In genomic region chr16:38679431-38680021, GRCm38 (mm10) we compare ENCODE assay signal across 9 mouse cellular contexts. TPM values are rescaled to one million over a fixed set of nuclear protein-coding genes. Genes with fewer than 3 reads are reported as not detected.
DNase-seq lines count a peak whose midpoint lies in the region; ATAC-seq and TF ChIP-seq lines count a peak whose summit lies in the region.
"Had no signal": no experiment of that assay in that cellular context is flagged by ENCODE, and none has a peak within 500 bp of the region (broad histone marks: within the 10 kb centered on the region; RNA-seq: fewer than 3 reads in every experiment).

No protein-coding gene starts in this region.

- peaks cover 38% of the 10 kb centered on the region for H3K36me3 ChIP-seq in heart, adult 2 months (ENCODE audit: control insufficient read depth, insufficient read depth, low read length)
- no peaks in the 10 kb centered on the region for H3K36me3 ChIP-seq in embryonic facial prominence, embryonic 10.5 days (replicated peaks)
- H3K36me3 ChIP-seq in kidney, embryonic 16.5 days (ENCODE audit: insufficient read depth, low read length), result no peaks in the 10 kb centered on the region

- ATAC-seq in kidney, embryonic 16.5 days (ENCODE audit: low FRiP score, low TSS enrichment), result peak; percentile 60; the same call in 1 of the 2 replicates
- ATAC-seq in megakaryocyte, adult 5-6 weeks (ENCODE audit: poor library complexity, severe bottlenecking), result peak; percentile 68

- peak overlapping the region; percentile 38 for H3K4me2 ChIP-seq in kidney, embryonic 16.5 days (replicated peaks; ENCODE audit: low read depth, low read length)

- H3K9me3 ChIP-seq in embryonic facial prominence, embryonic 10.5 days, result no peaks in the 10 kb centered on the region
- no peaks in the 10 kb centered on the region for H3K9me3 ChIP-seq in kidney, embryonic 16.5 days (ENCODE audit: low read length)

- peaks cover 9% of the 10 kb centered on the region for H3K79me2 ChIP-seq in heart, adult 2 months (replicated peaks; ENCODE audit: control insufficient read depth, insufficient read depth, low read length)

- intact Hi-C loops in heart, adult 2 months (cut with DNase I), result loop anchor here (1.0 to 10.0 kb wide), 2 partner anchors 27 to 55 kb away; no protein-coding TSS in a partner anchor
- intact Hi-C loops in heart, postnatal 14 days (cut with DNase I), result loop anchor here (5.0 kb wide), 1 partner anchor 47 kb away; no protein-coding TSS in a partner anchor
- intact Hi-C loops in left cerebral cortex, postnatal 25 days (cut with DNase I), result no loop called here

- DNase-seq in heart, adult 2 months, result peak; percentile 51 to 57
- no peak for DNase-seq in heart, postnatal 14 days
- DNase-seq in embryonic facial prominence, embryonic 10.5 days (ENCODE audit: low spot score), result peak; percentile 44
- no peak for DNase-seq in left cerebral cortex, postnatal 25 days (ENCODE audit: low spot score in 2 of 2)
- DNase-seq in spleen, postnatal 4 days (ENCODE audit: low spot score in 2 of 2), result no peak
- DNase-seq in gastrocnemius, postnatal 4 days (ENCODE audit: low spot score in 2 of 2), result no peak

- H3K4me1 ChIP-seq in heart, adult 2 months (ENCODE audit: control insufficient read depth, insufficient read depth, low read length), result peaks cover 29% of the 10 kb centered on the region
- peaks cover 16% of the 10 kb centered on the region for H3K4me1 ChIP-seq in embryonic facial prominence, embryonic 10.5 days
- H3K4me1 ChIP-seq in kidney, embryonic 16.5 days (ENCODE audit: insufficient read depth, low read length), result peaks cover 12% of the 10 kb centered on the region

- H3K27ac ChIP-seq in heart, adult 2 months, result peak overlapping the region; percentile 62
- peak overlapping the region; percentile 24; the same call in 1 of the 2 replicates for H3K27ac ChIP-seq in embryonic facial prominence, embryonic 10.5 days (replicated peaks)
- H3K27ac ChIP-seq in kidney, embryonic 16.5 days (ENCODE audit: low read length), result peak overlapping the region; percentile 44

- no peaks in the 10 kb centered on the region for H3K27me3 ChIP-seq in heart, adult 2 months (ENCODE audit: control insufficient read depth, insufficient read depth, low read length)
- H3K27me3 ChIP-seq in embryonic facial prominence, embryonic 10.5 days (replicated peaks; ENCODE audit: low read depth, poor library complexity, severe bottlenecking), result no peaks in the 10 kb centered on the region
- no peaks in the 10 kb centered on the region for H3K27me3 ChIP-seq in kidney, embryonic 16.5 days (ENCODE audit: insufficient read depth, low read length)

- TF ChIP-seq CTCF in heart, adult 2 months (IDR thresholded peaks at IDR 0.05), result no peak

- peak overlapping the region; percentile 13; the same call in 1 of the 2 replicates for H3K4me3 ChIP-seq in heart, adult 2 months
- peak overlapping the region; percentile 18; the same call in 1 of the 2 replicates for H3K4me3 ChIP-seq in embryonic facial prominence, embryonic 10.5 days
- peak overlapping the region; percentile 18; the same call in 1 of the 2 replicates for H3K4me3 ChIP-seq in kidney, embryonic 16.5 days (ENCODE audit: low read length)
- H3K4me3 ChIP-seq: erythroblast, embryonic 14.5 days had no signal

- H3K9ac ChIP-seq in heart, adult 2 months (ENCODE audit: low read depth, low read length), result peak overlapping the region; percentile 19; the same call in 1 of the 2 replicates
- H3K9ac ChIP-seq in kidney, embryonic 16.5 days (replicated peaks; ENCODE audit: low read length), result peak overlapping the region; percentile 46; the same call in 1 of the 2 replicates

- no peak for TF ChIP-seq EP300 in heart, adult 2 months (IDR thresholded peaks at IDR 0.05; ENCODE audit: insufficient read depth, low read depth, low read length)

- no peak for TF ChIP-seq POLR2A in heart, adult 2 months (IDR thresholded peaks at IDR 0.05; ENCODE audit: insufficient read depth, low read depth, low read length)

- 29% methylated on average over 12 of the region's 12 CpGs for WGBS in heart, adult 2 months
- WGBS in embryonic facial prominence, embryonic 10.5 days, result 49% methylated on average over 12 of the region's 12 CpGs
- 19% methylated on average over 12 of the region's 12 CpGs for WGBS in kidney, embryonic 16.5 days

RNA-seq across cellular contexts. Expression of gene Arhgap31, which starts 33.5 kb away (rescaled TPM):
- 10 to 100 TPM; 38.2 to 41.2 TPM for total RNA-seq in heart, adult 2 months (2021)
- 14.1 and 20.1 TPM in 2 replicates for polyA plus RNA-seq in heart, adult 2 months (2012; rRNA removed)
- 10 to 100 TPM; 50.0 to 50.9 TPM for total RNA-seq in heart, postnatal 14 days (2021)
- polyA plus RNA-seq in embryonic facial prominence, embryonic 10.5 days (2016; fragmentation: Nextera tagmentation; extraction: Ambion mirVana), result 9.6 and 12.0 TPM in 2 replicates
- 10.8 and 13.3 TPM in 2 replicates for polyA plus RNA-seq in kidney, embryonic 16.5 days (2015; fragmentation: Nextera tagmentation; extraction: Ambion mirVana)
- 20.4 and 21.4 TPM in 2 replicates for total RNA-seq in megakaryocyte, adult 5-6 weeks (2015)
- 10.0 and 14.6 TPM in 2 replicates for total RNA-seq in megakaryocyte, adult 5-6 weeks (2017)
- 10 to 100 TPM; 18.5 to 19.9 TPM for total RNA-seq in left cerebral cortex, postnatal 25 days (2021)
- 10 to 100 TPM; 30.1 to 31.2 TPM for total RNA-seq in gastrocnemius, postnatal 4 days (2021)

Comparison
In these comparisons a context has a peak if more than half of its experiments do, and no peak if none do; other contexts are left out.
1. DNase-seq: peak in heart, adult 2 months (2 of 2) and embryonic facial prominence, embryonic 10.5 days (single experiment); none in heart, postnatal 14 days (0 of 2), left cerebral cortex, postnatal 25 days (0 of 2), spleen, postnatal 4 days (0 of 2) and gastrocnemius, postnatal 4 days (0 of 2).
2. Peak in every context shown above with its lines, with median percentiles within 50 percentile points of each other: H3K27ac ChIP-seq and H3K4me3 ChIP-seq.